Mouse (Mus musculus) midbrain, postnatal 0 days (tissue): ENCODE results near the gene Nop2. TPM values are rescaled to one million over a fixed set of nuclear protein-coding genes. Genes with fewer than 3 reads are reported as not detected.

Experiments
- ATAC-seq: fragments of 200-750 bp; cut with Nextera tagmentation; 2 replicates; pipeline ENCODE4 v1.8.0; 2017; ENCODE audit warnings: moderate number of reproducible peaks, mild to moderate bottlenecking, moderate TSS enrichment, moderate library complexity; ENCODE audit not compliant: low FRiP score
- DNase-seq: peaks from one replicate; pipeline ENCODE4 v3.0.0-alpha.2; 2015; ENCODE audit warnings: low spot score
- H3K27ac ChIP-seq: fragments of 300-500 bp; sonication (generic); 2 replicates; pipeline ENCODE4 v1.5.1; 2014; ENCODE audit warnings: low read depth, mild to moderate bottlenecking, low read length, mixed read lengths
- H3K27me3 ChIP-seq: fragments of 300-500 bp; sonication (generic); 2 replicates; pipeline ENCODE4 v1.6.1; 2014; ENCODE audit warnings: low read length, control low read depth, mixed read lengths; ENCODE audit not compliant: insufficient read depth
- H3K36me3 ChIP-seq: fragments of 300-500 bp; sonication (generic); 2 replicates; pipeline ENCODE4 v1.6.1; 2014; ENCODE audit warnings: low read length, control low read depth, mixed read lengths; ENCODE audit not compliant: insufficient read depth
- H3K4me1 ChIP-seq: fragments of 300-500 bp; sonication (generic); 2 replicates; pipeline ENCODE4 v1.6.1; 2014; ENCODE audit warnings: mild to moderate bottlenecking, control low read depth, antibody characterized with exemption, low read length, mixed read lengths; ENCODE audit not compliant: insufficient read depth
- H3K4me2 ChIP-seq: fragments of 300-500 bp; sonication (generic); 2 replicates; pipeline ENCODE4 v1.6.1; 2014; ENCODE audit warnings: low read depth, mild to moderate bottlenecking, low read length, mixed read lengths; ENCODE audit not compliant: poor library complexity, severe bottlenecking
- H3K4me3 ChIP-seq: fragments of 300-500 bp; sonication (generic); 2 replicates; pipeline ENCODE4 v1.5.1; 2014; ENCODE audit warnings: low read depth, mild to moderate bottlenecking, low read length, moderate library complexity
- H3K9ac ChIP-seq: fragments of 300-500 bp; sonication (generic); replicated peaks from 2 replicates; pipeline ENCODE4 v1.6.1; 2014; ENCODE audit warnings: mild to moderate bottlenecking, low read length, moderate library complexity, mixed read lengths; ENCODE audit not compliant: poor library complexity, severe bottlenecking
- H3K9me3 ChIP-seq: fragments of 300-500 bp; sonication (generic); 2 replicates; pipeline ENCODE4 v1.6.1; 2016; ENCODE audit warnings: low read length, control low read depth
- CTCF ChIP-seq: IDR thresholded peaks from 2 replicates; pipeline ENCODE4 v1.5.1; 2016; ENCODE audit warnings: antibody characterized with exemption, mild to moderate bottlenecking
- WGBS: fragments of 180-500 bp; shearing (Covaris S2); extraction: QIAGEN DNeasy Blood & Tissue Kit; methylation state at CpG from one replicate; pipeline ENCODE4 v1.1.7; 2014; 5-methylcytosine and 5-hydroxymethylcytosine counted together
- polyA plus RNA-seq: library from polyadenylated mRNA; unstranded; fragments of >200 nt; fragmentation: Nextera tagmentation; extraction: Ambion mirVana; gene quantifications from 2 replicates; pipeline ENCODE4 v1.2.1, GENCODE M21; 2015
- total RNA-seq: library from RNA; depleted of rRNA; stranded (reverse); fragments of >200 nt; gene quantifications from 2 replicates; pipeline ENCODE4 v1.2.3, GENCODE M21; 2014

The Nop2 gene
- total and polyA plus RNA-seq, 2 experiments from 2014 or later = 34.5 to 41.4 TPM

GRCm38 (mm10) chr6:125156903-125157614, 25.4 kb downstream of the Nop2 start:
- no peak overlapping the region for H3K4me3 ChIP-seq
- H3K27ac ChIP-seq = no peak overlapping the region
- no peak overlapping the region; the same call in 1 of the 2 replicates for H3K9ac ChIP-seq
- H3K4me1 ChIP-seq = no peaks in the 10 kb centered on the region
- TF ChIP-seq CTCF = no peak
- H3K4me2 ChIP-seq = no peak overlapping the region
- H3K9me3 ChIP-seq = no peaks in the 10 kb centered on the region
- DNase-seq (no peak), ATAC-seq (no peak)
- no peaks in the 10 kb centered on the region for H3K27me3 ChIP-seq
- 19% methylated on average over 7 of the region's 7 CpGs for WGBS
- peaks cover 62% of the 10 kb centered on the region for H3K36me3 ChIP-seq

DNA sequence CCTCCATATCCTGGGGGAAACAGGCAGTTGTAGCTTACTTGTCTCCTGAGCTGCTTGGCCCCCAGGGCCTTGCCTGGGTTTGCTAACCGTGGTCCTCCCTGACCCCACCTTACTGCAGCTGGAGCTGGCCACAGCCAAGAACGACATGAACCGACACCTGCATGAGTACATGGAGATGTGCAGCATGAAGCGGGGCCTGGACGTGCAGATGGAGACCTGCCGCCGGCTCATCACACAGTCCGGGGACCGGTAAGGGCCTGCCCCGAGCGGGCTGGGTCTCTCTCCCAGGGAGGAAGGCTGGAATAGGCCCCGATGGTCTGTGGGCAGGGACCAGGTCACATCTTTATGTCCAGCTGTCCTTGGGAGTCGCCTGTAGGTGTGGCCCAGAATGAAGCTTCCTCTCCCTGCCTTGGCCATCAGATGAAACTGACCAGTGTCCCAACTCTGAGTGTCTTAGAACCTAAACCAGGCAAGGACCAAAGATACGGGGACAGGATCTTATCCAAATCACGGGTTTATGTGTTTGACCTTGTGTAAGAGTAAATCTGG, 27.3 kb downstream of the Nop2 start:
- Histone ChIP-seq H3K9me3 (no peaks in the 10 kb centered on the region), H3K4me1 (peaks cover 5% of the 10 kb centered on the region; the same call in 1 of the 2 replicates), H3K4me2 (no peak overlapping the region), H3K9ac (no peak overlapping the region), H3K4me3 (no peak overlapping the region), H3K27me3 (no peaks in the 10 kb centered on the region), H3K36me3 (peaks cover 46% of the 10 kb centered on the region), H3K27ac (no peak overlapping the region)
- ATAC-seq = no peak
- WGBS = 91% methylated on average over 15 of the region's 15 CpGs
- DNase-seq = no peak
- no peak for TF ChIP-seq CTCF

- H3K4me3 ChIP-seq = no peak overlapping the region
- no peaks in the 10 kb centered on the region for H3K9me3 ChIP-seq
- peaks cover 5% of the 10 kb centered on the region; the same call in 1 of the 2 replicates for H3K4me1 ChIP-seq
- ATAC-seq (no peak), DNase-seq (no peak)
- H3K27ac ChIP-seq = no peak overlapping the region
- 82% methylated on average over 7 of the region's 7 CpGs for WGBS
- H3K27me3 ChIP-seq = no peaks in the 10 kb centered on the region
- H3K36me3 ChIP-seq = peaks cover 45% of the 10 kb centered on the region
- TF ChIP-seq CTCF = no peak
- no peak overlapping the region for H3K4me2 ChIP-seq
- 0 out of 2 replicates have a peak overlapping the region, but pooled peaks have one; percentile 4 for H3K9ac ChIP-seq
These were observed 28.3 kb downstream of the Nop2 start for GRCm38 (mm10) chr6:125159773-125160557.

- Histone ChIP-seq H3K9me3 (no peaks in the 10 kb centered on the region), H3K27me3 (no peaks in the 10 kb centered on the region), H3K36me3 (peaks cover 41% of the 10 kb centered on the region), H3K4me1 (peaks cover 5% of the 10 kb centered on the region; the same call in 1 of the 2 replicates), H3K27ac (no peak overlapping the region; the same call in 1 of the 2 replicates), H3K4me2 (no peak overlapping the region), H3K4me3 (no peak overlapping the region), H3K9ac (no peak overlapping the region)
- no peak for TF ChIP-seq CTCF
- WGBS = 46% methylated on average over 10 of the region's 10 CpGs
- no peak for DNase-seq
- ATAC-seq = no peak
These were observed 28.8 kb downstream of the Nop2 start for GRCm38 (mm10) chr6:125160558-125160853.

GRCm38 (mm10) chr6:125160854-125161760, 29.4 kb downstream of the Nop2 start:
- no peaks in the 10 kb centered on the region for H3K9me3 ChIP-seq
- no peak for TF ChIP-seq CTCF
- H3K9ac ChIP-seq = no peak overlapping the region
- peaks cover 5% of the 10 kb centered on the region; the same call in 1 of the 2 replicates for H3K4me1 ChIP-seq
- no peak overlapping the region for H3K4me3 ChIP-seq
- ATAC-seq = no peak
- H3K27ac ChIP-seq = no peak overlapping the region
- DNase-seq = peak; percentile 46
- H3K36me3 ChIP-seq = peaks cover 36% of the 10 kb centered on the region
- no peaks in the 10 kb centered on the region for H3K27me3 ChIP-seq
- 19% methylated on average over 22 of the region's 22 CpGs for WGBS
- no peak overlapping the region for H3K4me2 ChIP-seq
